Mouse (Mus musculus): Measurements from ENCODE around the gene Aars. TPM values are rescaled to one million over a fixed set of nuclear protein-coding genes. Genes with fewer than 3 reads are reported as not detected.
A peak's percentile ranks its signal among the peaks of the same experiment; 100 is the strongest.

Aars gene
- polyA plus RNA-seq, 1 experiment from 2014 or later = 54.5 TPM

- no peak within 1 kb of the TSS for H3K4me2 ChIP-seq (replicated peaks)
- H3K9ac ChIP-seq = no peak within 1 kb of the TSS
- no peaks in the 10 kb centered on the region for H3K9me3 ChIP-seq
- H3K4me1 ChIP-seq = peaks cover 20% of the 10 kb centered on the region
- no peak for ATAC-seq (ENCODE audit: low FRiP score, low read depth)
- H3K27me3 ChIP-seq = peaks cover 6% of the 10 kb centered on the region; the same call in 1 of the 2 replicates
- H3K36me3 ChIP-seq = peaks cover 3% of the 10 kb centered on the region; the same call in 1 of the 2 replicates
- WGBS = 94% methylated on average over 19 of the region's 19 CpGs
- no peak within 1 kb of the TSS for H3K4me3 ChIP-seq
- H3K27ac ChIP-seq = no peak within 1 kb of the TSS
Observed at GRCm38 (mm10) chr8:111031572-111031971, 1.4 kb upstream of the Aars start, which contains the start of gene Ddx19b. Ddx19b (minus strand) TSS chr8:111031751.

GRCm38 (mm10) chr8:111033482-111034215 lies 705 bp downstream of the Aars start:
- Histone ChIP-seq H3K27me3 (peaks cover 6% of the 10 kb centered on the region; the same call in 1 of the 2 replicates), H3K27ac (peak overlapping the region; percentile 66), H3K36me3 (peaks cover 21% of the 10 kb centered on the region), H3K9me3 (no peaks in the 10 kb centered on the region), H3K4me2 (replicated peaks) (peak overlapping the region; percentile 82), H3K4me1 (peaks cover 15% of the 10 kb centered on the region), H3K4me3 (peak overlapping the region; percentile 76), H3K9ac (peak overlapping the region; percentile 71)
- WGBS = 6% methylated on average over 37 of the region's 37 CpGs
- ATAC-seq (ENCODE audit: low FRiP score, low read depth) = peak; percentile 99

DNA sequence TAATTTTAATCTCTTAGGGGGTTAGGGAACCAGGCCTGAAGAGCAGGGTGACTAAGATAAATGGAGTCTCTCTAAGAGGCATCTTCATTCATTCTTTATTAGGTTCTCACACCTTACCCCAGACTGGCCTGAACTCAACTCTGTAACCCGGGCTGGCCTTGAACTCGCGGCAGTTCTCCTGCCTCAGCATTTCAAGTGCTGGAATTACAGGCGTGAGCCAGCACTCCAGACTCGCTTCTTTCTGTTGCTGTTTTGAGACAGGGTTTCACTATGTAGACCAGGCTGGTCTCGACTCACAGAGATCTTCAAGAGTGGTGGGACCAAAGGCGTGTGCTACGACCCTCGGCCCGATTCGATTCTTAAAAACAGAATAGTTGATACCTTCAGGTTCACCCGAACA lies 1.3 kb downstream of the Aars start:
- Histone ChIP-seq H3K27me3 (peaks cover 6% of the 10 kb centered on the region; the same call in 1 of the 2 replicates), H3K9ac (peak overlapping the region; percentile 71), H3K36me3 (peaks cover 26% of the 10 kb centered on the region), H3K27ac (peak overlapping the region; percentile 66), H3K4me2 (replicated peaks) (peak overlapping the region; percentile 82), H3K9me3 (no peaks in the 10 kb centered on the region), H3K4me1 (peaks cover 15% of the 10 kb centered on the region), H3K4me3 (peak overlapping the region; percentile 76)
- no peak for ATAC-seq (ENCODE audit: low FRiP score, low read depth)
- WGBS = 17% methylated on average over 12 of the region's 12 CpGs

GRCm38 (mm10) chr8:111036591-111036990 lies 3.6 kb downstream of the Aars start:
- Histone ChIP-seq H3K4me1 (peaks cover 15% of the 10 kb centered on the region), H3K9me3 (no peaks in the 10 kb centered on the region), H3K4me3 (no peak overlapping the region), H3K36me3 (peaks cover 48% of the 10 kb centered on the region), H3K9ac (no peak overlapping the region), H3K27ac (no peak overlapping the region), H3K27me3 (peaks cover 4% of the 10 kb centered on the region; the same call in 1 of the 2 replicates), H3K4me2 (replicated peaks) (no peak overlapping the region)
- ATAC-seq (ENCODE audit: low FRiP score, low read depth) = no peak
- WGBS = 95% methylated on average over 15 of the region's 15 CpGs

- Histone ChIP-seq H3K9me3 (no peaks in the 10 kb centered on the region), H3K9ac (no peak overlapping the region), H3K27me3 (no peaks in the 10 kb centered on the region), H3K36me3 (peaks cover 95% of the 10 kb centered on the region), H3K4me2 (replicated peaks) (no peak overlapping the region), H3K4me3 (no peak overlapping the region), H3K4me1 (no peaks in the 10 kb centered on the region), H3K27ac (no peak overlapping the region)
- WGBS = 95% methylated on average over 19 of the region's 19 CpGs
- no peak for ATAC-seq (ENCODE audit: low FRiP score, low read depth)
Observed at GRCm38 (mm10) chr8:111042546-111042945, 9.6 kb downstream of the Aars start.

DNA sequence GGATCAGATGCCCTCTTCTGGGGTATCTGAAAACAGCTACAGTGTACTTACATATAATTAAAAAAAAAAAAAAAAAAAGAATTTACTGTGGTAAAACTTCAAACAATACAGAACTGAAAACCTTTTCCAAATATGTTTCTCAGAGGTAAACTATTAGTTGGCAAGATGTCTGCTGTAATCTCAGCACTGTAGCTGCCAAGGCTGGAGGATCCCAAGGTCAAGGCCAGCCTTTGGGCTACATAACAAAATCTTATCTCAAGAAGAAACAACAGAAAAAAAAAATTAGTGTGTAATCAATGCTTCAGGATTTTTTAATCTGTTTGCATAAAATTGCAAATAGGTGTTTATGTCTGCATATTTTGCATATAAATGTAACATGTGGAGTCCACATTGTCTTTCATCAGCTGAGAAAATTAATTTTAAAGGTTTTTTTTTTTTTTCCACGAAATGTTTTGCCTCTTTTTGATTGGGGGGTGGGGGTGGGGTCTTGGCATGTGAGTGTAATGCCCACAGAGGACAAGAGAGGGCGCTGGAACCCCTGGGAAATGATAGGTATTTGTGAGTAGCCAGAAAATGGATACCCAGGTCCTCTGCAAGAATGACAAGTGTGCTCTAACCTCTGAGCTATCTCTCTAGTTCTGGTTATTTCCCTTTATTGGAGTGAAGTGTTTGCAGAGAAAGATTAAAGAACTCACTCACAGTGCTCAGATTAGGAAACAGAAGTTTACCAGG lies 11.2 kb downstream of the Aars start:
- Histone ChIP-seq H3K4me1 (no peaks in the 10 kb centered on the region), H3K27me3 (no peaks in the 10 kb centered on the region), H3K4me2 (replicated peaks) (no peak overlapping the region), H3K9me3 (no peaks in the 10 kb centered on the region), H3K36me3 (peaks cover 97% of the 10 kb centered on the region), H3K4me3 (no peak overlapping the region), H3K27ac (no peak overlapping the region), H3K9ac (no peak overlapping the region)
- ATAC-seq (ENCODE audit: low FRiP score, low read depth) = no peak
- 45% methylated on average over 2 of the region's 2 CpGs for WGBS

DNA sequence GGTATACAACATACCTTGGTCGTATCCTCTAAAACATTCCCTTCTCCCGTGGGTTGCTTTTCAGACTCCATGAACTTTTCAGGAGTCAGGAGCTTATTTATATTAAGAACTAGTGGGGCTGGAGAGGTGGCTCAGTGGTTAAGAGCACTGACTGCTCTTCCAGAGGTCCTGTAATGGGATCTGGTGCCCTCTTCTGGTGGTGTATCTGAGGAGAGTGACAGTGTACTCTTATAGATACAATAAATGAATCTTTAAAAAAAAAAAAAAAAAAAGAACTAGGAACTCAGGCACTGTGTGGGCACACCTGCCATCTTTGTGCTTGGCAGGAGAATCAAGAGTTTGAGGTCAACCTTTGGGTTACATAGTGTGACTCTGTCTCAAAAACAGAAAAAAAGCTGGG lies 15.8 kb downstream of the Aars start:
- Histone ChIP-seq H3K9ac (no peak overlapping the region), H3K27ac (no peak overlapping the region), H3K27me3 (no peaks in the 10 kb centered on the region), H3K9me3 (no peaks in the 10 kb centered on the region), H3K4me1 (no peaks in the 10 kb centered on the region), H3K4me3 (no peak overlapping the region), H3K4me2 (replicated peaks) (no peak overlapping the region), H3K36me3 (peaks cover 99% of the 10 kb centered on the region)
- 94% methylated on average over 2 of the region's 2 CpGs for WGBS
- ATAC-seq (ENCODE audit: low FRiP score, low read depth) = no peak

GRCm38 (mm10) chr8:111049106-111049505 lies 16.2 kb downstream of the Aars start:
- H3K4me2 ChIP-seq (replicated peaks) = no peak overlapping the region
- WGBS = 91% methylated on average over 7 of the region's 7 CpGs
- no peak overlapping the region for H3K9ac ChIP-seq
- no peak for ATAC-seq (ENCODE audit: low FRiP score, low read depth)
- peaks cover 99% of the 10 kb centered on the region for H3K36me3 ChIP-seq
- H3K27me3 ChIP-seq = no peaks in the 10 kb centered on the region
- no peaks in the 10 kb centered on the region for H3K4me1 ChIP-seq
- H3K9me3 ChIP-seq = no peaks in the 10 kb centered on the region
- H3K4me3 ChIP-seq = no peak overlapping the region
- H3K27ac ChIP-seq = no peak overlapping the region

DNA sequence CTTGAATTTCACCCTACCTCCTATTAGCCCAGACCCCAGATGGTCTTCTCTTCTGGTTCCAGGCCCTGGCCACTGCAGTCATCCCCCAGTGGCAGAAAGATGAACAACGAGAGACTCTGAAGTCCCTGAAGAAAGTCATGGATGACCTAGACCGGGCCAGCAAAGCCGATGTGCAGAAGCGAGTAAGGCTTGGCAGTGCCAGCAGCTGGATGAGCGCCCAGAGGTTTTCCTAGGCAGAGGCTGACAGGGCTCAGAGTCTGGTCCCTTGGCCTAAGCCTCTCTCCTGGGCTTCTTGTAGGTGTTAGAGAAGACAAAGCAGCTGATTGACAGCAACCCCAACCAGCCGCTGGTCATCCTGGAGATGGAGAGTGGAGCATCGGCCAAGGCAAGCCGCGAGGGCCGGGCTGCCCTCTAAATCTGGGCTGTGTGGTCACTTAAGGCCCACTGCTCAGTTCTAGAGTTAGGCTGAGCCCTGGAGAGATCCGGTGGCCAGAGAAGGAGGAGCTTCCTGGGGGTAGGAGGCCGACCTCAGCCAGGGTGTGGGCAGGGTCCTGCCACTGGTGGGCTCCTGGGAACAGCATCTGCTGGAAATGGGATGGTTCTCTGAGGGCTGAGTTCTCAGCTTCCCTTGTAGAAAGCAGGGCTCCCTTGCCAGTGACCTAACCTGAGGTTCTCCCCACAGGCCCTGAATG lies 21.0 kb downstream of the Aars start:
- peaks cover 13% of the 10 kb centered on the region for H3K4me1 ChIP-seq
- peaks cover 77% of the 10 kb centered on the region for H3K36me3 ChIP-seq
- no peak for ATAC-seq (ENCODE audit: low FRiP score, low read depth)
- H3K27me3 ChIP-seq = no peaks in the 10 kb centered on the region
- H3K9me3 ChIP-seq = no peaks in the 10 kb centered on the region
- H3K9ac ChIP-seq = no peak overlapping the region
- H3K4me2 ChIP-seq (replicated peaks) = no peak overlapping the region
- 92% methylated on average over 12 of the region's 12 CpGs for WGBS
- H3K27ac ChIP-seq = no peak overlapping the region
- no peak overlapping the region for H3K4me3 ChIP-seq

- Histone ChIP-seq H3K27ac (no peak overlapping the region), H3K9ac (no peak overlapping the region), H3K9me3 (no peaks in the 10 kb centered on the region), H3K4me2 (replicated peaks) (no peak overlapping the region), H3K4me1 (peaks cover 14% of the 10 kb centered on the region), H3K36me3 (peaks cover 66% of the 10 kb centered on the region), H3K27me3 (no peaks in the 10 kb centered on the region), H3K4me3 (no peak overlapping the region)
- WGBS = 91% methylated on average over 17 of the region's 17 CpGs
- no peak for ATAC-seq (ENCODE audit: low FRiP score, low read depth)
Observed at GRCm38 (mm10) chr8:111055031-111055634, 22.2 kb downstream of the Aars start.

GRCm38 (mm10) chr8:111055661-111056060 lies 22.7 kb downstream of the Aars start:
- Histone ChIP-seq H3K4me2 (replicated peaks) (no peak overlapping the region; the same call in 1 of the 2 replicates), H3K27me3 (no peaks in the 10 kb centered on the region), H3K9ac (no peak overlapping the region), H3K4me1 (peaks cover 16% of the 10 kb centered on the region), H3K9me3 (no peaks in the 10 kb centered on the region), H3K27ac (no peak overlapping the region), H3K4me3 (peak overlapping the region; percentile 97), H3K36me3 (peaks cover 60% of the 10 kb centered on the region)
- 67% methylated on average over 2 of the region's 2 CpGs for WGBS
- no peak for ATAC-seq (ENCODE audit: low FRiP score, low read depth)

All from limb, embryonic 13.5 days (tissue).